Mouse (Mus musculus) heart, postnatal 4 days (tissue): ENCODE results near the gene Rpl36. TPM values are rescaled to one million over a fixed set of nuclear protein-coding genes. Genes with fewer than 3 reads are reported as not detected.

Experiments used
- DNase-seq: peaks from one replicate; pipeline ENCODE4 v3.0.0; 2021
- total RNA-seq, 2 experiments: library from RNA; stranded (reverse); gene quantifications; 2 replicates each; pipeline ENCODE4 v1.2.3; 2021

Rpl36 gene
- total RNA-seq, result 100 to 1,000 TPM; 921 to 984 TPM

GRCm38 (mm10) chr17:56613236-56613844 lies at the start of gene Rpl36:
Gene Rpl36 (plus strand): TSS chr17:56613416.
- peak; percentile 98 for DNase-seq

GRCm38 (mm10) chr17:56566293-56566692 lies 46.9 kb upstream of the Rpl36 start:
- DNase-seq, result no peak

GRCm38 (mm10) chr17:56566918-56567317 lies 46.3 kb upstream of the Rpl36 start:
- no peak for DNase-seq

- DNase-seq, result no peak
Measured at GRCm38 (mm10) chr17:56567370-56567769, 45.8 kb upstream of the Rpl36 start.

- DNase-seq, result no peak
Measured at GRCm38 (mm10) chr17:56570287-56570686, 42.9 kb upstream of the Rpl36 start.

GRCm38 (mm10) chr17:56572154-56572553 lies 41.1 kb upstream of the Rpl36 start:
- no peak for DNase-seq

GRCm38 (mm10) chr17:56572939-56573338 lies 40.3 kb upstream of the Rpl36 start:
- no peak for DNase-seq

GRCm38 (mm10) chr17:56583071-56583470 lies 30.1 kb upstream of the Rpl36 start:
- DNase-seq, result no peak

GRCm38 (mm10) chr17:56583611-56584256 lies 29.5 kb upstream of the Rpl36 start:
- DNase-seq, result peak; percentile 47

GRCm38 (mm10) chr17:56584257-56585130 lies 28.7 kb upstream of the Rpl36 start, which contains the start of the genes Safb2 and Safb:
Gene Safb2 (minus strand): TSS chr17:56584585.
Gene Safb (plus strand): TSS chr17:56584825.
- peak; percentile 99 for DNase-seq

- DNase-seq, result peak; percentile 61
Measured at GRCm38 (mm10) chr17:56585171-56585821, 27.9 kb upstream of the Rpl36 start.

GRCm38 (mm10) chr17:56587773-56588172 lies 25.4 kb upstream of the Rpl36 start:
- DNase-seq, result no peak

GRCm38 (mm10) chr17:56588921-56589320 lies 24.3 kb upstream of the Rpl36 start:
- DNase-seq, result no peak

GRCm38 (mm10) chr17:56592553-56592952 lies 20.7 kb upstream of the Rpl36 start:
- DNase-seq, result no peak

GRCm38 (mm10) chr17:56593527-56594271 lies 19.5 kb upstream of the Rpl36 start:
- peak; percentile 54 for DNase-seq

GRCm38 (mm10) chr17:56603186-56604069 lies 9.8 kb upstream of the Rpl36 start:
- no peak for DNase-seq

GRCm38 (mm10) chr17:56604070-56604380 lies 9.2 kb upstream of the Rpl36 start:
- no peak for DNase-seq

- DNase-seq, result no peak
Measured at GRCm38 (mm10) chr17:56604422-56604821, 8.8 kb upstream of the Rpl36 start.

GRCm38 (mm10) chr17:56605431-56605830 lies 7.8 kb upstream of the Rpl36 start:
- DNase-seq, result no peak

GRCm38 (mm10) chr17:56607521-56608062 lies 5.6 kb upstream of the Rpl36 start:
- no peak for DNase-seq

GRCm38 (mm10) chr17:56608699-56609098 lies 4.5 kb upstream of the Rpl36 start:
- DNase-seq, result no peak
